Mouse (Mus musculus): ENCODE data around the gene Dynlt1a. TPM values are rescaled to one million over a fixed set of nuclear protein-coding genes. Genes with fewer than 3 reads are reported as not detected.
"Not testable (repeated sequence)": the region's sequence is repeated elsewhere in the genome, so short reads cannot be mapped to it uniquely, and the experiment has no call there.

Dynlt1a gene
- polyA plus RNA-seq, 1 experiment: 1.8 TPM

DNA sequence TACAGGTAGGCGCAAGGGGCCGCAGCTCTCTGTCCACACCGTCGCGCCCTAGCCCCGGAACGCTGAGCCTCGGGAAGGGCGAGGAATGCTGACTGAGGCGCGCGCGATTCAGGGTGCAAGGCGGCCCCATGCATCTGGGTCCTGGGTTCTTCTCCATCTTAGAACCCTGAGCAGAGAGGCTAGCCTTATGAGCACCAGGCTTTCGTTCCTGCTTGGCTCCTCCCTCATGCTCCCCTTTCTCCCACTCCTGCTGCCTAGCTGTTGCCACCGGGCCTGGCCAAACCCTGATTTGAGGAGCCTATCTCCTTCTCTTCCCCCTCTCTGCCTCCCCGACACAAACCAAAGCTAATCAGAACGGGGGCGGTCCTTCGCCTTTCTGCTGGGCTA lies 60.2 kb downstream of the Dynlt1a start:
- not testable (repeated sequence) for H3K4me3 ChIP-seq (ENCODE audit: insufficient read depth, low read length); H3K4me1 ChIP-seq (ENCODE audit: control insufficient read depth, insufficient read depth, low read length); H3K27ac ChIP-seq (ENCODE audit: insufficient read depth, low read length)

DNA sequence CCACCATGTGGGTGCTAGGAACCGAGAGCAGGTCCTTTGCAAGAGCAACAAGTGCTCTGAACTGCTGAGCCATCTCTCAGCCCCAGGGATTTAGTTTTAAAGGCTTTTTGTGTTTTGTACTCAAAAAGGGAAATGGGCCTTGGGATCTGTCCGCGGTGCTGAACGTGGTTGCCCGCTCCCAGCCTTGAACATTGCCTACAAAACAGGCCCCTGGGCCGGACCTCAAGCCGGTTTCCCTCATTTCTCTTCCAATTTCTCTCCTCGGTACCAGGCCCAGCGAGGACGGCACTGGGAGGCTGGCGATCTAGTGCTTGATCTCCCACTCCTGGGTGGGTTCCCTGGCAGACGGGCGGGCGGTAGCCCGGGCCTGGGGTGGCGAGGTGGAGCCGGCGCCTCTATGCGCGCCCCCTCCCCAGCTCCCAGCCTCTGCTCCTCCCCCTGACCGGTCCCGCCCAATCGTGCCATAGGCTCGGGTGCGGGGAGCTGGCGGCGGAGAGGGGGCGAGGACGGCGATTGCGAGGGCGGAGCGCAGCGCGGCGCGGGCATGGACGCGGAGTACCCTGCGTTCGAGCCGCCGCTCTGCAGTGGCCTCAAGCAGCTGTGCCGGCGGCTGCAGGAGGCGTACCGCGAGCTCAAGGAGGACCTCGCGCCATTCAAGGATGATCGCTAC lies 60.8 kb downstream of the Dynlt1a start, which contains the start of gene Tmem181a:
Gene Tmem181a (plus strand): TSS at position 461 of the 670 bp plus-strand sequence.
- H3K27ac ChIP-seq (ENCODE audit: insufficient read depth, low read length); H3K4me3 ChIP-seq (ENCODE audit: insufficient read depth, low read length); H3K4me1 ChIP-seq (ENCODE audit: control insufficient read depth, insufficient read depth, low read length): not testable (repeated sequence)

Other genes starting within 250 kb of the Dynlt1a start
- gene Serac1, start 237.8 kb downstream of the Dynlt1a start, polyA plus RNA-seq (2011; ENCODE audit: insufficient read length, low read depth, missing spikeins): 4.5 and 4.7 TPM in 2 replicates
- gene Gtf2h5, start 237.7 kb downstream of the Dynlt1a start, polyA plus RNA-seq (2011; ENCODE audit: insufficient read length, low read depth, missing spikeins): 69.2 and 75.1 TPM in 2 replicates
- gene Tulp4, start 211.1 kb downstream of the Dynlt1a start, polyA plus RNA-seq (2011; ENCODE audit: insufficient read length, low read depth, missing spikeins): 164 and 243 TPM in 2 replicates
- 29.0 and 31.8 TPM in 2 replicates for gene Tmem181a, start 60.6 kb downstream of the Dynlt1a start, polyA plus RNA-seq (2011; ENCODE audit: insufficient read length, low read depth, missing spikeins)
- 211 and 221 TPM in 2 replicates for gene Dynlt1b, start 112.6 kb upstream of the Dynlt1a start, polyA plus RNA-seq (2011; ENCODE audit: insufficient read length, low read depth, missing spikeins)

All from embryonic fibroblast, embryonic 13.5 days (primary cell).